Mouse (Mus musculus): Measurements from ENCODE around the gene Gm7682. TPM values are rescaled to one million over a fixed set of nuclear protein-coding genes. Genes with fewer than 3 reads are reported as not detected.
"Not testable (repeated sequence)": the region's sequence is repeated elsewhere in the genome, so short reads cannot be mapped to it uniquely, and the experiment has no call there.

Gm7682 gene
- not detected in 2 replicates for polyA plus RNA-seq (2015; fragmentation: Nextera tagmentation; extraction: Ambion mirVana)

- not testable (repeated sequence) for H3K9ac ChIP-seq; H3K4me2 ChIP-seq; H3K36me3 ChIP-seq; H3K4me1 ChIP-seq; H3K4me3 ChIP-seq; H3K9me3 ChIP-seq; ATAC-seq (ENCODE audit: extremely low read depth, insufficient number of reproducible peaks, low FRiP score, low TSS enrichment); H3K27me3 ChIP-seq (replicated peaks); H3K27ac ChIP-seq (replicated peaks)
- no CpG with 5 or more reads among the region's 3 CpGs for WGBS
Measured at GRCm38 (mm10) chr5:94445484-94445883, at the start of gene Gm7682. Gm7682 (plus strand) TSS chr5:94445784.

Other genes starting within 250 kb of the Gm7682 start
- not detected in 2 replicates for gene Gm3106, start 227.8 kb upstream of the Gm7682 start, polyA plus RNA-seq (2015; fragmentation: Nextera tagmentation; extraction: Ambion mirVana)
- gene A430089I19Rik, start 139.0 kb upstream of the Gm7682 start, polyA plus RNA-seq (2015; fragmentation: Nextera tagmentation; extraction: Ambion mirVana): not detected in 2 replicates
- not detected in 2 replicates for gene Gm6502, start 131.3 kb upstream of the Gm7682 start, polyA plus RNA-seq (2015; fragmentation: Nextera tagmentation; extraction: Ambion mirVana)
- not detected in 2 replicates for gene AA792892, start 106.0 kb upstream of the Gm7682 start, polyA plus RNA-seq (2015; fragmentation: Nextera tagmentation; extraction: Ambion mirVana)
- not detected in 2 replicates for gene Gm3139, start 80.5 kb downstream of the Gm7682 start, polyA plus RNA-seq (2015; fragmentation: Nextera tagmentation; extraction: Ambion mirVana)
- not detected in 2 replicates for gene Gm3147, start 170.6 kb downstream of the Gm7682 start, polyA plus RNA-seq (2015; fragmentation: Nextera tagmentation; extraction: Ambion mirVana)
- gene Gm6509, start 178.2 kb downstream of the Gm7682 start, polyA plus RNA-seq (2015; fragmentation: Nextera tagmentation; extraction: Ambion mirVana): not detected in 2 replicates
- gene Gm6205, start 202.6 kb downstream of the Gm7682 start, polyA plus RNA-seq (2015; fragmentation: Nextera tagmentation; extraction: Ambion mirVana): not detected in 2 replicates